Mouse (Mus musculus): Measurements from ENCODE around the gene Large1. TPM values are rescaled to one million over a fixed set of nuclear protein-coding genes. Genes with fewer than 3 reads are reported as not detected.

Large1 gene
- 2.3 and 2.6 TPM in 2 replicates for polyA plus RNA-seq (2012; rRNA removed)

GRCm38 (mm10) chr8:73353108-73353793, at the start of gene Large1:
Gene Large1, minus strand, starts transcription at chr8:73353540.

